Mouse (Mus musculus) embryonic facial prominence, embryonic 14.5 days (tissue): ENCODE results near the gene Ncam1. TPM values are rescaled to one million over a fixed set of nuclear protein-coding genes. Genes with fewer than 3 reads are reported as not detected.

Experiments used
- ATAC-seq: fragments of 200-750 bp; cut with Nextera tagmentation; 2 replicates; pipeline ENCODE4 v1.8.0; 2017; ENCODE audit warnings: low read depth, moderate number of reproducible peaks, moderate TSS enrichment
- DNase-seq: peaks from one replicate; pipeline ENCODE4 v3.0.0-alpha.2; 2015; ENCODE audit warnings: low spot score
- H3K27ac ChIP-seq: fragments of 300-500 bp; sonication (generic); replicated peaks from 2 replicates; pipeline ENCODE4 v1.5.1; 2014; ENCODE audit warnings: low read depth, mild to moderate bottlenecking, low read length, moderate library complexity
- H3K27me3 ChIP-seq: fragments of 300-500 bp; sonication (generic); replicated peaks from 2 replicates; pipeline ENCODE4 v1.6.1; 2014; ENCODE audit warnings: low read length; ENCODE audit not compliant: control insufficient read depth, insufficient read depth
- H3K36me3 ChIP-seq: fragments of 300-500 bp; sonication (generic); 2 replicates; pipeline ENCODE4 v1.6.1; 2014; ENCODE audit warnings: low read length, mixed read lengths; ENCODE audit not compliant: control insufficient read depth, insufficient read depth
- H3K4me1 ChIP-seq: fragments of 300-500 bp; sonication (generic); 2 replicates; pipeline ENCODE4 v1.6.1; 2014; ENCODE audit warnings: antibody characterized with exemption, low read length; ENCODE audit not compliant: control insufficient read depth, insufficient read depth
- H3K4me2 ChIP-seq: fragments of 300-500 bp; sonication (generic); 2 replicates; pipeline ENCODE4 v1.6.1; 2014; ENCODE audit warnings: low read depth, mild to moderate bottlenecking, low read length, moderate library complexity, mixed read lengths
- H3K4me3 ChIP-seq: fragments of 300-500 bp; sonication (generic); 2 replicates; pipeline ENCODE4 v1.5.1; 2014; ENCODE audit warnings: low read depth, mild to moderate bottlenecking, low read length
- H3K9ac ChIP-seq: fragments of 300-500 bp; sonication (generic); 2 replicates; pipeline ENCODE4 v1.6.1; 2014; ENCODE audit warnings: low read depth, mild to moderate bottlenecking, low read length, moderate library complexity, mixed read lengths
- H3K9me3 ChIP-seq: fragments of 300-500 bp; sonication (generic); 2 replicates; pipeline ENCODE4 v1.6.1; 2016; ENCODE audit warnings: low read length; ENCODE audit not compliant: control insufficient read depth
- WGBS: fragments of 180-500 bp; shearing (Covaris S2); extraction: QIAGEN DNeasy Blood & Tissue Kit; methylation state at CpG from one replicate; pipeline ENCODE4 v1.1.7; 2014; 5-methylcytosine and 5-hydroxymethylcytosine counted together
- polyA plus RNA-seq: library from polyadenylated mRNA; unstranded; fragments of >200 nt; fragmentation: Nextera tagmentation; extraction: Ambion mirVana; gene quantifications from 2 replicates; pipeline ENCODE4 v1.2.1, GENCODE M21; 2014

The Ncam1 gene
- polyA plus RNA-seq, 1 experiment from 2014 or later = 104 TPM

DNA sequence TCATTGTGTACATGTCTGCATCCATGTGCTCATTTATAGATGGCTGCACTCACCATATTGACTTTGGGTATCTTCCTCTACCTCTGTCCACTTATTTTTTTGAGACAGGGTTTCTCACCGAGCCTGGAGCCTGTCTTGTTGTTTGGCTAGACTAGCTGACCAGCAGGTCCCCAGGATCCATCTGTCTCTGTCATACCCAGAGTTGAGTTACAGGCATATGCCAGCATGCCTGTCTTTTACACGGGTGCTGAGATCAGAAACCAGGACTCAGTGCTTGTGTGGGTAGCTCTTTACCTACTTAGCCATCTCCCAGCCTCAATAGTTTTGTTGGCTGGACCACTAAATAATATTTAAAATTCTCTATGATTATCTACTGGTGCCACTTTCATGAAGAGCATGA is 180.5 kb downstream of the Ncam1 start:
- 74% methylated on average over 2 of the region's 2 CpGs for WGBS
- Histone ChIP-seq H3K27me3 (no peaks in the 10 kb centered on the region), H3K4me2 (no peak overlapping the region), H3K4me1 (no peaks in the 10 kb centered on the region), H3K9me3 (no peaks in the 10 kb centered on the region), H3K9ac (no peak overlapping the region), H3K36me3 (no peaks in the 10 kb centered on the region), H3K4me3 (no peak overlapping the region), H3K27ac (no peak overlapping the region)
- ATAC-seq (no peak), DNase-seq (no peak)

DNA sequence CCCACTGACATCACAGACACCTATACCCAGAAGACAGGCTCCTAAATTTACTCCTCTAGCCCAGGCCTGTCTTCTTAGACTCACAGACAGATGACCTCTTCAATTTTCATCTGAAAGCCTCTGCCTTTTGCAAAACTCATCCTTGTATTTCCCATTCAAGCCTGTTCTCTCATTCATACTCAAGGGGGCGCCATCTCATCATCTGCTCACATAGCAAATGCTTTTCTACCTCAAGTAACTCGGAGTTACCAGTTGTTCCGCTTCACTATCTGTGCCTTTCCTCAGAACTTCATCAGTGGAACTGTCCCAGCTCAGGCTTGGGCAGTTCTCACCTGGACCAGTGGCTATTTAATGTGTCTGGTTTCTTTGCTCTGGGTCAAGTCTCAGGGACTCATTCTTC is 181.5 kb downstream of the Ncam1 start:
- 13% methylated on average over 3 of the region's 3 CpGs for WGBS
- H3K4me3 ChIP-seq = no peak overlapping the region

DNA sequence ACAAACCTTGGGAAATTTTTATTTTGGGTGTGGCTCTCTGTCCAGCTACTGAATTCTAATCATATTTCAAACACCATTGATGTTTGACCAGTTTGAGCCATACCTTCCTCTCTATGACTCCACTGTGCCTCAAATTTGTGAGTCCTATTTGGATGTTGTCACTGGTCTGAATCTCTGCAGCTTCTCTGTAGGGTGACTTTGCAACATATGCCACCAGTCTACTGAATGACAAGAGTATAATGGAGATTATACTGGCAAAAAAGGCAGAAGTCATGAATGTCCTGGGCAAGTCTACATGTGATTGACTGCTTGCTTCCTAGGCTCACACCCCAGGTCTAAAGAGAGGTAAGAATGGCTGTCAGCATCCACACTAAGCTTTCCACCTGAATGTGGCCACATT is 186.3 kb downstream of the Ncam1 start:
- no peaks in the 10 kb centered on the region for H3K27me3 ChIP-seq
- no peaks in the 10 kb centered on the region for H3K36me3 ChIP-seq
- H3K4me1 ChIP-seq = no peaks in the 10 kb centered on the region; the same call in 1 of the 2 replicates
- no peak for ATAC-seq
- H3K9ac ChIP-seq = no peak overlapping the region
- H3K4me2 ChIP-seq = no peak overlapping the region
- no peak overlapping the region for H3K4me3 ChIP-seq
- H3K9me3 ChIP-seq = no peaks in the 10 kb centered on the region
- no peak for DNase-seq
- H3K27ac ChIP-seq = no peak overlapping the region

More for the DNA sequence above, 181.5 kb downstream of the Ncam1 start:
- no peak overlapping the region for H3K9ac ChIP-seq
- no peak overlapping the region for H3K4me2 ChIP-seq
- ATAC-seq (no peak), DNase-seq (peak; percentile 61)
- H3K36me3 ChIP-seq = no peaks in the 10 kb centered on the region
- H3K9me3 ChIP-seq = no peaks in the 10 kb centered on the region
- no peaks in the 10 kb centered on the region for H3K27me3 ChIP-seq
- H3K27ac ChIP-seq = no peak overlapping the region
- no peaks in the 10 kb centered on the region for H3K4me1 ChIP-seq

DNA sequence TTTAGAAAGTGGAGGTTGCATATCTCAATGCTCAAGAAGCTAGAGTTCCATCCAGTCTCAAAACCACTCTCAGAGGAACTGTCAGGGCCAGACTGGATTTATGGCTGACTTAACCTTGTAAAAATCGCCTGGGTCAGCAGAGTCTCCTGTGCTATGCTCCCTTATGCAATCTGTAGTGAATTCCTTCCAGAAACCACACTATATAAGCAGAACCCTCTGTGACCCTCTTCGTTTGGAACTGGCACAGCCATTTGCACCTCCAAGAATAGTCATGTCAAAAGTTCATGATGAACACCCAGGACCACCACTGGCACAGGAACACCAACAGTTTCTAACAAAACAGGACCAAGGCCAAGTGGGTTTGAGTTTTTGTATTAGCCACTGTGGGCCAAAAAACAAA is 190.5 kb downstream of the Ncam1 start:
- 74% methylated on average over 2 of the region's 2 CpGs for WGBS
- Histone ChIP-seq H3K9me3 (no peaks in the 10 kb centered on the region), H3K36me3 (no peaks in the 10 kb centered on the region), H3K27ac (no peak overlapping the region), H3K27me3 (no peaks in the 10 kb centered on the region), H3K4me1 (peaks cover 6% of the 10 kb centered on the region; the same call in 1 of the 2 replicates), H3K9ac (no peak overlapping the region), H3K4me2 (no peak overlapping the region), H3K4me3 (no peak overlapping the region)
- DNase-seq (no peak), ATAC-seq (no peak)

DNA sequence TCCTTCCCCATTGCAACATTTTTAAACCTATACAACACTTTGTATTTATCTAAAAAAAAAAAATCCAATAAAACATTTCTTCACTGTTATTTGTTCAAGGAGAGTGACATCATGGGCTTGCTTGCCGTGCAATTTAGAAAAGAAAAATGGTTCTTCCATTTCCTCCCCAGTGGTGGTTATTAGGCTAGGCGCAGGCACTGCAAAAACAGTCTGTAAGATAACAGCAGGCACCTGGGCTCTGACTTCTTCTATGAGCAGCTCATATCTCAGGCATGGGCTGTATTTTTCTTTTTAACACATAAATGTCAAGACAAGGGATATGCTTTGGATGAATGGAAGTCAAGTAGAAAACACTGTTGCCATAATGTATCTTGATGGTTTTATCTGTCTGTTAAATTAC is 192.0 kb downstream of the Ncam1 start:
- no peak overlapping the region for H3K4me3 ChIP-seq
- H3K27ac ChIP-seq = no peak overlapping the region; the same call in 1 of the 2 replicates
- no peaks in the 10 kb centered on the region for H3K9me3 ChIP-seq
- no peaks in the 10 kb centered on the region for H3K36me3 ChIP-seq
- no peak for DNase-seq
- no peaks in the 10 kb centered on the region for H3K27me3 ChIP-seq
- no peak for ATAC-seq
- H3K4me2 ChIP-seq = no peak overlapping the region
- WGBS = 44% methylated on average over 2 of the region's 2 CpGs
- H3K4me1 ChIP-seq = peaks cover 6% of the 10 kb centered on the region; the same call in 1 of the 2 replicates
- no peak overlapping the region for H3K9ac ChIP-seq

DNA sequence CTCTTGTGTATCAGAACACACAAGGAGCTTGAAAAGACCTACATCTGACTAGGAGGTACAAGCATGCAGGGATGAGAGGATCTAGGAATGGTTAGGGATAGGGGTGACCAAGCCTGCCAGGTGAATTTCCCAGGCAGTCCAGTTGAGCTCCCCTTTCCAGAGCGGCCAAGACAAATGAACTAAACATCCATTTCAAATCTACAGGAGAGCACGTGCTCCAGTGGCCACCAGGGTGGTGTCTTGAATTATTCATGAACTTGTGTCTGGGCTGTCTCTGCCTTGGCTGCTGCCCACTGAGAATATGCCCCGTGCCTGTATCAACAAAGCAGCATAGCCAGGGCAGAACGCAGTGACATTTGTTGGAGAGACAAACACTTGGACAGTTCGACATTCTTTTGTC is 192.4 kb downstream of the Ncam1 start:
- Histone ChIP-seq H3K27ac (no peak overlapping the region; the same call in 1 of the 2 replicates), H3K9me3 (no peaks in the 10 kb centered on the region), H3K36me3 (no peaks in the 10 kb centered on the region), H3K9ac (no peak overlapping the region), H3K27me3 (no peaks in the 10 kb centered on the region), H3K4me2 (no peak overlapping the region), H3K4me1 (peaks cover 6% of the 10 kb centered on the region; the same call in 1 of the 2 replicates), H3K4me3 (no peak overlapping the region)
- 43% methylated on average over 5 of the region's 5 CpGs for WGBS
- ATAC-seq (no peak; the same call in 1 of the 2 replicates), DNase-seq (no peak)

DNA sequence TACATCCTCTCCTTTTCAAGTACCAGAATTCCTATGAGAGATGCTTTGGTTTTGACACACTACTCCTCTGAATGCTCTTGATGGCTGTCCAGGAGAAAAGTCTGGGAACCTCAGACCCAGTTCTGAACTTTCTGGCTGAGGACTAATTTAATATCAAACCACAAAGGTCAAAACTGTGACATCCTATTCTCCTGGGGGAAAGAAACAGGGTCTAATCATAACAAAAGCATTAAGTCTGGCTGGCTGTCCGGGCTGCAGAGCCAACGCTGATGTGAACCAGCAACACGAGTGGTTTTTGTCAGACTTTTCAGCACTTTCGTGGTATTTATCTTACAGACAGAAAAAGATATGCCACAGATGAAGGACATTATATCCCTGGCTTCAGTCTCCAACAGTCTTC is 192.9 kb downstream of the Ncam1 start:
- Histone ChIP-seq H3K4me1 (peaks cover 6% of the 10 kb centered on the region; the same call in 1 of the 2 replicates), H3K4me2 (no peak overlapping the region), H3K9ac (no peak overlapping the region), H3K36me3 (no peaks in the 10 kb centered on the region), H3K9me3 (no peaks in the 10 kb centered on the region), H3K27ac (no peak overlapping the region), H3K27me3 (no peaks in the 10 kb centered on the region), H3K4me3 (no peak overlapping the region)
- WGBS = 22% methylated on average over 4 of the region's 4 CpGs
- ATAC-seq (no peak), DNase-seq (peak; percentile 80)

DNA sequence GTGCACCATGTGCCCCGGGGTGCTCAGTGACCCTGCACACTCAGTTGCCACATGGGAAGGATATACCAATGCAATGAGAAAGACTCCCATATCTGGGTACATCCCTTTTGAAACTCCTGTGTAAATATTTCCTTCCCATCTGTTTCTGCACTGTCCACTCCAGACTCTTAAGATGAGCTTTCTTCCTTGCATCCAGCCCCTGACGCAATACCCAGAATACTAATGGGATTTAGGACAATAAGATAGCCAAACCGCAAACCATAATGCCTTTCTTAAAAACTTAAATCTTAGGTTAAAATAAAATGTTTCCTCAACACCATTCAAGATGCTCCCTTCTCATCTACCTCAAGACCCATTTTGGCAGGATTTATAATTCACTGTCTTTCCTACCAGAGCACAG is 193.4 kb downstream of the Ncam1 start:
- 88% methylated on average over 3 of the region's 3 CpGs for WGBS

DNA sequence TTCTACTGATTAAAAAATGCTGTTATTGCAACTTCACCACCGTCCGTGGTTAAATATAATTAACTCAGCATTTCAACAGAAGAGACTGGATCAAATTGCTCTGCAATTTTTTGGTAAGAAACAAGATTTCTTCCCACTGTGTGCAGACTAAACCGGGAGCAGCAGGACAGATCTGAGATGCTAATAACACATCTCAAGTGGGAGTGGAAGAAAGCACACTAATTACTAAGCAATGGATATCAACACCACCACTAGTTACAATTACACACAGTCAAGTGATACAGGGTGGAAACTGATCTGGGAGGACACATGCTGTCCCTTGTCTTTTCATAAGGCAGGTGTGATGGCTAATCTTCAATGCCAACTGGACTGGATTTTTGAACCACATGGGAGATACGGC is 197.5 kb downstream of the Ncam1 start:
- WGBS = 38% methylated on average over 4 of the region's 4 CpGs
- Histone ChIP-seq H3K27ac (no peak overlapping the region), H3K4me1 (peaks cover 3% of the 10 kb centered on the region)

More for the DNA sequence above, 193.4 kb downstream of the Ncam1 start:
- Histone ChIP-seq H3K9ac (no peak overlapping the region), H3K4me2 (no peak overlapping the region), H3K36me3 (no peaks in the 10 kb centered on the region), H3K27me3 (no peaks in the 10 kb centered on the region), H3K27ac (no peak overlapping the region), H3K4me3 (no peak overlapping the region), H3K9me3 (no peaks in the 10 kb centered on the region), H3K4me1 (peaks cover 6% of the 10 kb centered on the region; the same call in 1 of the 2 replicates)
- ATAC-seq = no peak
- DNase-seq = no peak

More for the DNA sequence above, 197.5 kb downstream of the Ncam1 start:
- Histone ChIP-seq H3K4me3 (no peak overlapping the region), H3K4me2 (no peak overlapping the region), H3K27me3 (no peaks in the 10 kb centered on the region), H3K9ac (no peak overlapping the region), H3K36me3 (no peaks in the 10 kb centered on the region), H3K9me3 (no peaks in the 10 kb centered on the region)
- ATAC-seq = peak; percentile 55; the same call in 1 of the 2 replicates
- no peak for DNase-seq
